Mouse (Mus musculus) spleen, adult 10 weeks (tissue): ENCODE measurements around the gene Lin7b. TPM values are rescaled to one million over a fixed set of nuclear protein-coding genes. Genes with fewer than 3 reads are reported as not detected.

ENCODE experiments used
- polyA plus RNA-seq: library from polyadenylated mRNA; stranded (reverse); fragments of 350-450 nt; fragmentation: Illumina TruSeq; extraction: RNeasy Lipid Tissue Mini Kit (QIAGEN cat#74804); gene quantifications from one replicate; pipeline ENCODE4 v1.2.3, GENCODE M21; 2015; ENCODE audit warnings: low replicate concordance; ENCODE audit not compliant: insufficient read depth

The Lin7b gene
- polyA plus RNA-seq = not detected

DNA sequence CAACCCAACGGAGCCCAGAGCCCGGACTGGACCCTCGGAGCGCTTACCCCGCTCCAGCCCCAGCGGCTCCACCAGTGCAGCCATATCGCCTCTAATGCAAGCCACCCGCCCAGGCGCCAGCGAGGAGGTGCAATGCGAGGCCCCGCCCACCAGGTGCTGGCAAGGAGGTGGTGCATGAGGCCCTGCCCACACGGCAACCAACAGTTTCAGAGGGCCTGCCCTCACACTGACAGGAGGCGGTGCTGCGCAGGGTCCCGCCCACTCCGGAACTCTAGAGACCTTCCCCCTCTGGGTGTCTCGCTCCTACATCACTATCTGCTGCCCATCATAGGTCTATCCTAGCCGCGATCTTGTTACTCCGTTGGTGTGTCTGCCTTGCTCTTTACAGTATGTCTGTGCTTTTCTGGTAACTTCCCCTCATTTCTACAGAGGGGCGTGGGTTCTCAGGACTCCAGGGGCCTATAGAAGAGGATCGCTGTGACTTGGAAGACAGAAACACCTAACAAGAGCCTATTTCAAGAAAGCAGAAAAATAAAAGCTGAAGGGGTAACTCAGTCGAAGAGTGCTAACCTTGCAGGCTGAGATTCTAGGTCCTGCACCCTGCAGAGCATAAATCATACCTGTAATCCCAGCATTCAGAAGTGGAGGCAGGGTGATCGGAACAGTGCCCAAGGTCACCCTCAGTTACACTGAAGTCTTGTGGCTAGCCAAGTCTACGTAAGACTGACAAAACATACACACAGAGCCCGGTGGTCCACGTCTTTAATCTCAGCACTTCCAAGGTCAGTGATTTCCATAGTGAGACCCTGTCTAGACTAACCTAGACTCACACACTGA, at the start of gene Lin7b:
TSS of gene Lin7b (minus strand) at position 109 of the 837 bp plus-strand sequence.

DNA sequence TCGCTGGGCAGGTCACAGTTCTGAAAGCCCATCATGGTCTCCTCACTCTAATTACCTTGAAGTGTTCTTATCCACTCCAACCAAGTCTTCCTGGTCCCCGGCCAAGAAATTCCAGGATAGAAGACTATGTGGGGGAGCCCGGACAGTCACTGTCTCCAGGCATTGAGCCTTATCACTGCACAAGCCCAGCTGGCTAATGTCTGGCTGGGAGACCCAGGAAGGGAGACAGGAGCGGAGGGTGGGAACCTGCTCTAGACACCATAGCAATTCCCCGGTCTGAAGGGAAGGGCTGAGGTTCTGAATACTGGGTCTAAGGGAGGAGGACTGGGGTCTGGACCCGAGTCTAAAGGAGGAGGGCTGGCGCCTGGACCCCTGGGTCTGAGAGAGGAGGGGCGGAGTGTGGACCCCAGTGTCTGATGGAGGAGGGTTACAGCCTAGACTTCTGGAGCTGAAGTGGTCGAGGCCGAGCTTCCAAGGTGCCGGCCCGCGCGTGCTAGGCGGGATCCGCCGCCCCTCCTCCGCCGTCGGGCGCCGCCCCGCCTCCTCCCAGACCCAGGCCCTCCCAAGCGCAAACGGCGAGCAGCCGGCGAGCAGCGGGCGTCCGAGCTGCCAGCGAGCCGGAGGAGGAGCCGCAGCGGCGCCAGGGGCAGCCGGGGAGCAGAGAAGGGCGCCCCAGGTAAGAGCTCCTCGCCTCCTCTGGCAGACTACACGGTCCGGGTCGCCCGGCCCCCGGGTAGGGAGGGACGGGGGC, 42.9 kb upstream of the Lin7b start, which contains the start of gene Ntf5:
TSS of gene Ntf5 (plus strand) at position 583 of the 751 bp plus-strand sequence.

GRCm38 (mm10) chr7:45405091-45406075, 35.0 kb upstream of the Lin7b start, which contains the start of gene Kcna7:
TSS of gene Kcna7 (plus strand) at chr7:45405653.

DNA sequence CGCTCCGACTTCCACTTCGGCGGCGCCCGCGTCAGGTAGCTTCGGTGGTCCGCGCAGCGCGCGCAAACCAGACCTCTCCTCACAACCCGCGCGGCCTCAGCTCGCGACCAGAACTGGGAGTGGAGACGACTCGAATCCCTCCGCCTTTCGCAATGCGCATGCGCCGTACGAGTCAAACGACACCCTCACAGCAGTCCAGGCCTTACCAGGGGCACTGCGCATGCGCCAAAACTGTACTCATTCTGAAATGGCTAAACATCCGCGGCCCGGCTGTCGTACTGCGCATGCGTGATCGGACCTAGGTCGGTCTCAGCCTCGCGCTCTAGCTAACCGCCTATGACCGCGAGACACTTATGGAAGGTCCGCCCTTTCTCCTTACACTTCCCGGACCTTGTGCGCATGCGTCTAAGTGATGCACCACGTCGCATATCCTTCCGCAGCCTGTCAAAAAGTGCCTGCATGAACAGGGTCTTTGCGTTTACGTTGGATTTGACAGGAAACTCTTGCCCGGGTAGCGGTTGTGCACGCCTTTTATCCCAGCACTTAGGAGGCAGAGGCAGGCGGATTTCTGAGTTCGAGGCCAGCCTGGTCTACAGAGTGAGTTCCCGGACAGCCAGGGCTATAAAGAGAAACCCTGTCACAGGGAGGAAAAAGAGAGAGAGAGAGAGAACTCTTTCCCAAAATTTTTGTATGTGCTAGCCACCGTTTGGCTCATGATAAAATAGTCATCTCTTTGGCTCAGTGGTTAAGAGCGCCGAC, 25.4 kb upstream of the Lin7b start, which contains the start of gene Snrnp70:
TSS of gene Snrnp70 (minus strand) at position 165 of the 759 bp plus-strand sequence.

GRCm38 (mm10) chr7:45366652-45367019, 3.7 kb downstream of the Lin7b start, which contains the start of gene Ppfia3:
TSS of gene Ppfia3 (minus strand) at chr7:45367019.

DNA sequence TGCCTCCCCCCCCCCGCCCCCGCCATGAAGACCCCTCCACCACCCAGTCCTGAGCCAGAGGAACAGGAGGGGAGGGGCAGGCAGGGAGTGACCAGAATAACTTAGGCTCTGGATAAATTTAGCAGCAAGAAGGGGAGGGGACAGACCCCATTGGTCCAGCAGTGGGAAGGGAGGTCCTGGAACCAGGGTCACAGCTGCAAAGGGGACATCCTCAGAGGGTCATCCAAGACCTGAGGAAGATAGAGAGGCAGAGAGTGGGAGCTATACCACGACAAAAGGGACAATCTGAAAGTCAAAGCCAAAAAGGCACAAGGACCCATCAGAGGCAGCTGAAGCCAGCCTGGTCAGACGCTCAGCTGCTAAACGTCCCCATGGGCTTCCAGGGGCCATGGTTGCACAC, 35.3 kb downstream of the Lin7b start, which contains the start of gene Hrc:
TSS of gene Hrc (plus strand) at position 235 of the 400 bp plus-strand sequence.

GRCm38 (mm10) chr7:45333431-45333982, 36.9 kb downstream of the Lin7b start, which contains the start of gene Trpm4:
TSS of gene Trpm4 (minus strand) at chr7:45333780.

Other genes with a start within 250 kb of the Lin7b start
- gene Rps11, start 246.1 kb downstream of the Lin7b start, polyA plus RNA-seq = 3,350 TPM
- 4,521 TPM for gene Rpl13a, start 241.8 kb downstream of the Lin7b start, polyA plus RNA-seq
- gene Gm45713, start 234.4 kb downstream of the Lin7b start, polyA plus RNA-seq = not detected
- gene Flt3l, start 234.2 kb downstream of the Lin7b start, polyA plus RNA-seq = 119 TPM
- 19.7 TPM for gene Pih1d1, start 216.3 kb downstream of the Lin7b start, polyA plus RNA-seq
- gene Aldh16a1, start 216.0 kb downstream of the Lin7b start, polyA plus RNA-seq = 25.4 TPM
- gene Slc17a7, start 206.6 kb downstream of the Lin7b start, polyA plus RNA-seq = not detected
- gene Gfy, start 191.0 kb downstream of the Lin7b start, polyA plus RNA-seq = not detected
- not detected for gene Pth2, start 189.6 kb downstream of the Lin7b start, polyA plus RNA-seq
- gene Ccdc155, start 165.7 kb downstream of the Lin7b start, polyA plus RNA-seq = 0.10 TPM
- gene Dkkl1, start 158.4 kb downstream of the Lin7b start, polyA plus RNA-seq = 0.99 TPM
- 2.5 TPM for gene Tead2, start 154.8 kb downstream of the Lin7b start, polyA plus RNA-seq
- gene Cd37, start 131.5 kb downstream of the Lin7b start, polyA plus RNA-seq = 398 TPM
- not detected for gene Slc6a16, start 129.5 kb downstream of the Lin7b start, polyA plus RNA-seq
- gene Slc6a21, start 93.1 kb downstream of the Lin7b start, polyA plus RNA-seq = 0.97 TPM
- 3.5 TPM for gene Trpm4, start 36.8 kb downstream of the Lin7b start, polyA plus RNA-seq
- 0.15 TPM for gene Hrc, start 35.3 kb downstream of the Lin7b start, polyA plus RNA-seq
- gene Ppfia3, start 3.6 kb downstream of the Lin7b start, polyA plus RNA-seq = 0.10 TPM
- gene Snrnp70, start 25.2 kb upstream of the Lin7b start, polyA plus RNA-seq = 639 TPM
- not detected for gene Kcna7, start 35.1 kb upstream of the Lin7b start, polyA plus RNA-seq
- gene Ntf5, start 43.1 kb upstream of the Lin7b start, polyA plus RNA-seq = not detected
- gene Lhb, start 50.2 kb upstream of the Lin7b start, polyA plus RNA-seq = not detected
- 7.5 TPM for gene Gys1, start 64.3 kb upstream of the Lin7b start, polyA plus RNA-seq
- gene Ruvbl2, start 67.5 kb upstream of the Lin7b start, polyA plus RNA-seq = 12.1 TPM
- gene Ftl1, start 89.3 kb upstream of the Lin7b start, polyA plus RNA-seq = 761 TPM
- 41.1 TPM for gene Bax, start 96.3 kb upstream of the Lin7b start, polyA plus RNA-seq
- 0.11 TPM for gene Tulp2, start 111.3 kb upstream of the Lin7b start, polyA plus RNA-seq
- not detected for gene Gm45808, start 116.2 kb upstream of the Lin7b start, polyA plus RNA-seq
- 6.0 TPM for gene Dhdh, start 118.2 kb upstream of the Lin7b start, polyA plus RNA-seq
- gene Nucb1, start 139.8 kb upstream of the Lin7b start, polyA plus RNA-seq = 82.9 TPM
- gene Ppp1r15a, start 155.7 kb upstream of the Lin7b start, polyA plus RNA-seq = 28.5 TPM
- 3.0 TPM for gene Plekha4, start 155.7 kb upstream of the Lin7b start, polyA plus RNA-seq
- gene Hsd17b14, start 184.3 kb upstream of the Lin7b start, polyA plus RNA-seq = 0.86 TPM
- 27.9 TPM for gene Bcat2, start 199.6 kb upstream of the Lin7b start, polyA plus RNA-seq
- gene Fgf21, start 244.9 kb upstream of the Lin7b start, polyA plus RNA-seq = not detected
- 0.51 TPM for gene Fut1, start 246.7 kb upstream of the Lin7b start, polyA plus RNA-seq